Mouse (Mus musculus) gastrocnemius, adult 8-10 months (tissue): ENCODE data around the gene Adam34. TPM values are rescaled to one million over a fixed set of nuclear protein-coding genes. Genes with fewer than 3 reads are reported as not detected.
"Not testable (repeated sequence)": the region's sequence is repeated elsewhere in the genome, so short reads cannot be mapped to it uniquely, and the experiment has no call there.

Experiments used
- DNase-seq, 2 experiments: peaks; one replicate each; pipeline ENCODE4 v3.0.0; 2022; ENCODE audit warnings: low spot score in 2 of 2
- total RNA-seq, 4 experiments: library from RNA; stranded (reverse); gene quantifications; 2 replicates each; pipeline ENCODE4 v1.2.4; 2022

The Adam34 gene
- total RNA-seq = not detected

DNA sequence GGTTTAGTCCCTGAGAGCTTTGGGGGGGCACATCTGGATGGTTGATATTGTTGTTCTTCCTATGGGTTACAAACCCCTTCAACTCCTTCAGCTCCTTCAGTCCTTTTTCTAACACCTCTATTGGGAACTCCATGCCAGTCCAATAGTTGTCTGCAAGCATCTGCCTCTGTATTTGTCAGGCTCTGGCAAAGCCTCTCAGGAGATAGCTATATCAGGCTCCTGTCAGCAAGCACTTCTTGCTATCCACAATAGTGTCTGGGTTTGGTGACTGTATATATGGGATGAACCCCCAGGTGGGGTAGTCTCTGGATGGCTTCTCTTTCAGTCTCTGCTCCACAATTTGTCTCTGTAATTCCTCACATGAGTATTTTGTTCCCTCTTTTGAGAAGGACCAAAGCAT is at the start of gene Adam34:
Gene Adam34 (minus strand): TSS at position 101 of the 400 bp plus-strand sequence.
- DNase-seq = no peak

DNA sequence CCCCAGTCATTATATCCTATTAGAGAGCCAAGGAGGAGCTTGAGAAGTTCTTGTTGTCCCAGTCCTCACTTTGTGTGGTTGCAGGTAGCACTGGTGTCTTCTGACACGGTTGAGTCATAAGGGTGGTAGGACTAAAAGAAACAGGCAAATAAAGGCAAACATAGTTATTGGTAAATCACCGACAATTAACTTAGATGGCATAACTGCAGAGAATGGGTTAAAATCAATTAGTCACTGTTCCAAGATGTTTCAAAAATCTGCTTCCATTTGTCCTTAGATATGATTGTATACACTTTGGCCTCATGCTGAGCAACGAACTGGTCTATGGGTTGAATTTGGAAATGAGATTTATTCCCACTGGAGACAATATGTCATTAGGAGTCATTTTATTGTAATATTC is 82.7 kb downstream of the Adam34 start, which contains the start of gene Gm5346:
Gene Gm5346 (minus strand): TSS at position 101 of the 400 bp plus-strand sequence.
- no peak for DNase-seq

DNA sequence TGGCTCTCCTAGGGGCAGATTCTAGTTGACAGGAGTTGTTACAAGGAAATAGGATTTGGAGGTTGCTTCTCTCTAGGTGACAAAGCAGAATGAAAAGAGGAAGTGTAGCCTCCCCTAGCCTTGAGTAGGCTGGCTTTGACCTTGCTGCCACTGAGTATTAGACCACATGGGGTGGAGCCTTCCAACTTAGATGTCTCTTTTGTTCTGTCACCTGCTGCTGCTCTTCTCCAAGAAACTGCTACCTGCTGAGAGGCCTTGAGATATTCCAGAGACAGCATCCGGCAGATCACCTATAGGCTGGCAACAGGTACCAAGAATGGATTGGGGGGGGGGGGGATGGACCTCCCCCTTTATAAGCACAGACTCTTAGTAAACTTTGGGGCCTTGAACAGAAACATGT is 93.8 kb downstream of the Adam34 start:
- DNase-seq = no peak

DNA sequence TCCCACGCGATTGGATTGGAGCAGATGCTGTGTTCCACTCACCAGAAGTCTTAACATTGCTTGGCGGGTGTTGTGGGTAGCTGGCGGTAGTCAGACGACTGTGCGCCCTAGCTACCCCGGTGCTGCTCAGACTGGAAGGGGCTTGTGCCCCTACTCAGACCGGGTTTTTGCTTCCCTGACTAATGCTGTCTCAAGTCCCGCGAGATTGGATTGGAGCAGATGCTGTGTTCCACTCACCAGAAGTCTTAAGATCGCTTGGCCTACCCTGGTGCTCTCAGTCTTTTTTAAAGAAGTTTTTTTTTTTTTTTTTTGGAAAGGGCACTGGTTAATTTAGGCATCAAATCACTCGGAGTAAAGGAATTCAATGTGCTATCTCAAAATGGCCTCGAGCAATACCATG is 106.2 kb downstream of the Adam34 start:
- not testable (repeated sequence) for DNase-seq

DNA sequence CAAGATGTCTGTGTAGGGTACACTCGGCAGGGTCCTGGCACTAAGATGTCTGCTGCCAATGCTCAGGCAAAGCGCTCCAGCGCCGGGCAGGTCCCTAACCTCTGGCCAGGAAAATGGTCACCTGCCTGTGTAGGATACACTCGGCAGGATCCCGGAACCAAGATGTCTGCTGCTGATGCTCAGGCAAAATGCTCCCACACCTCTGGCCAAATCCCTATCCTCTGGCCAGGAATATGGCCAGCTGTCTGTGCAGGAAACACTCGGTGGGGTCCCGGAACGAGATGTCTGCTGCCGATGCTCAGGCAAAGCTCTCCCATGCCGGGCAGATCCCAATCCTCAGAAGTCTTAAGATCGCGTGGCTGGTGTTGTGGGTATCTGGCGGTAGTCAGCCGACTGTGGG is 106.7 kb downstream of the Adam34 start:
- not testable (repeated sequence) for DNase-seq

Other genes with a start within 250 kb of the Adam34 start
- not detected for gene Adam26b, start 181.9 kb downstream of the Adam34 start, total RNA-seq
- gene Adam26a, start 133.3 kb downstream of the Adam34 start, total RNA-seq = not detected
- not detected for gene Gm5346, start 82.8 kb downstream of the Adam34 start, total RNA-seq